ENCODE assay signal across 8 mouse cellular contexts in the genomic region with DNA sequence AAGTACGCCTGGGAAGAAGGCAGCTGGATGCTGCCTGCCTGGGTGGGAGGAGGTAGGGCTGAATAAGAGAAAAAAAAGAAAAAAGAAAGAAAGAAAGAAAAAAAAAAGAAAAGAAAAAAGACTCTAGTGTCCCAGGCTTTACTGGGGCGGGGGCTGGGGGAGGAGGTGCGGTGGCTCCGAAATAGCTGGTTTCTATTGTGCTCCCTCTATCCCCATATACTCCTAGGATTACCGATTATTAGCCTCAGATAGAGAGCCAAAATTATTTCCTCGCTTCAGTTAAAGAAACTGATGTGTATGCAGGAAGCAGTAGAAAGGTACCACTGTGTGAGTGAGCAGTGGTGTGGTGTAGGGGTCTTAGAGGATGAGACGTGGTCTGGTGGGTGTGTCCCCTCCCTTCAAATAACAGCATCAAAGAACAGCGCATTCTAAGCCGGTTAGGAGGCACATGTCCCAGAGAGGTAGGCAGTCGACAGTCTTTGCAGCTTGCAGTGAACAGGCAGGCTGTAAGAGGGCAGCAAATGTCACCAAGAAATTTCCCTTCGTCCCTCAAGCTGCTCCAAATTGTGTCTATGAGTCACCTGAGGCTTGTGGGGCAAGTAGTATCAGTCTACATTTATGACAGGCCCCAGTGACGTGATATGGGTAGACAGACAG. TPM values are rescaled to one million over a fixed set of nuclear protein-coding genes. Genes with fewer than 3 reads are reported as not detected.
DNase-seq lines count a peak whose midpoint lies in the region; ATAC-seq lines count a peak whose summit lies in the region.

No protein-coding gene starts in this region.

- peak overlapping the region; percentile 46 for H3K4me3 ChIP-seq in kidney, embryonic 14.5 days (ENCODE audit: low read length)
- peak overlapping the region; percentile 69 for H3K4me3 ChIP-seq in hindbrain, embryonic 15.5 days

- peaks cover 7% of the 10 kb centered on the region; the same call in 1 of the 2 replicates for H3K27me3 ChIP-seq in kidney, embryonic 14.5 days (ENCODE audit: control insufficient read depth, insufficient read depth, low read length)
- no peaks in the 10 kb centered on the region for H3K27me3 ChIP-seq in hindbrain, embryonic 15.5 days

- peaks cover 16% of the 10 kb centered on the region for H3K4me1 ChIP-seq in kidney, embryonic 14.5 days (ENCODE audit: control insufficient read depth, insufficient read depth, low read length)
- peaks cover 32% of the 10 kb centered on the region for H3K4me1 ChIP-seq in hindbrain, embryonic 15.5 days (replicated peaks)

- ATAC-seq in kidney, embryonic 14.5 days (ENCODE audit: low FRiP score, low TSS enrichment), result 0 out of 2 replicates have a peak, but pooled peaks have one; percentile 20
- peak; percentile 20 for ATAC-seq in hindbrain, embryonic 15.5 days (ENCODE audit: low FRiP score, low read depth)

- H3K4me2 ChIP-seq in kidney, embryonic 14.5 days (replicated peaks; ENCODE audit: low read depth, low read length), result peak overlapping the region; percentile 80
- H3K4me2 ChIP-seq in hindbrain, embryonic 15.5 days, result peak overlapping the region; percentile 63

- no peak for DNase-seq in kidney, adult 18-20 months
- DNase-seq in cerebellum, adult 9-11 months, result peak; percentile 79
- DNase-seq in neural tube, embryonic 10.5 days (ENCODE audit: extremely low spot score, low spot score), result peak; percentile 36
- no peak for DNase-seq in frontal cortex, postnatal 36 days (ENCODE audit: low spot score in 2 of 2)
- no peak for DNase-seq in left cerebral cortex, adult 9 months (ENCODE audit: low spot score in 2 of 2)
- no peak for DNase-seq in urinary bladder, adult 18-20 months (ENCODE audit: low spot score in 2 of 2)

- no peaks in the 10 kb centered on the region for H3K9me3 ChIP-seq in kidney, embryonic 14.5 days (ENCODE audit: control insufficient read depth, low read length)
- H3K9me3 ChIP-seq in hindbrain, embryonic 15.5 days, result no peaks in the 10 kb centered on the region

- peaks cover 3% of the 10 kb centered on the region; the same call in 1 of the 2 replicates for H3K36me3 ChIP-seq in kidney, embryonic 14.5 days (ENCODE audit: control insufficient read depth, insufficient read depth, low read length)
- H3K36me3 ChIP-seq in hindbrain, embryonic 15.5 days, result 0 out of 2 replicates have a peak, but pooled peaks cover 2% of the 10 kb centered on the region

- peak overlapping the region; percentile 71 for H3K27ac ChIP-seq in kidney, embryonic 14.5 days (ENCODE audit: low read depth, low read length)
- peak overlapping the region; percentile 84 for H3K27ac ChIP-seq in hindbrain, embryonic 15.5 days (replicated peaks)

- WGBS in kidney, embryonic 14.5 days, result 6% methylated on average over 12 of the region's 12 CpGs
- 5% methylated on average over 12 of the region's 12 CpGs for WGBS in hindbrain, embryonic 15.5 days

- no peak overlapping the region for H3K9ac ChIP-seq in kidney, embryonic 14.5 days (ENCODE audit: low read depth, low read length)
- peak overlapping the region; percentile 71 for H3K9ac ChIP-seq in hindbrain, embryonic 15.5 days

RNA-seq across cellular contexts. Expression of a gene that starts 0.8 kb away (rescaled TPM):
- polyA plus RNA-seq in kidney, embryonic 14.5 days (2014; fragmentation: Nextera tagmentation; extraction: Ambion mirVana), result 5.1 and 8.4 TPM in 2 replicates
- 55.9 and 56.2 TPM in 2 replicates for polyA plus RNA-seq in hindbrain, embryonic 15.5 days (2015; fragmentation: Nextera tagmentation; extraction: Ambion mirVana)

RNA-seq across cellular contexts. Expression of a gene that starts 13.8 kb away (rescaled TPM):
- 0.38 and 0.43 TPM in 2 replicates for polyA plus RNA-seq in kidney, embryonic 14.5 days (2014; fragmentation: Nextera tagmentation; extraction: Ambion mirVana)
- 0.30 and 0.43 TPM in 2 replicates for polyA plus RNA-seq in hindbrain, embryonic 15.5 days (2015; fragmentation: Nextera tagmentation; extraction: Ambion mirVana)

RNA-seq across cellular contexts. Expression of a gene that starts 40.7 kb away (rescaled TPM):
- polyA plus RNA-seq in kidney, embryonic 14.5 days (2014; fragmentation: Nextera tagmentation; extraction: Ambion mirVana), result 23.3 and 25.3 TPM in 2 replicates
- 25.4 and 25.9 TPM in 2 replicates for polyA plus RNA-seq in hindbrain, embryonic 15.5 days (2015; fragmentation: Nextera tagmentation; extraction: Ambion mirVana)

RNA-seq across cellular contexts. Expression of a gene that starts 43.4 kb away (rescaled TPM):
- not detected in 2 replicates for polyA plus RNA-seq in kidney, embryonic 14.5 days (2014; fragmentation: Nextera tagmentation; extraction: Ambion mirVana)
- polyA plus RNA-seq in hindbrain, embryonic 15.5 days (2015; fragmentation: Nextera tagmentation; extraction: Ambion mirVana), result not detected in 2 replicates

Comparison
In these comparisons a context has a peak if more than half of its experiments do, and no peak if none do; other contexts are left out.
1. DNase-seq: peak in cerebellum, adult 9-11 months (single experiment) and neural tube, embryonic 10.5 days (single experiment); none in kidney, adult 18-20 months (single experiment), frontal cortex, postnatal 36 days (0 of 2), left cerebral cortex, adult 9 months (0 of 2) and urinary bladder, adult 18-20 months (0 of 2).